Mouse (Mus musculus): ENCODE measurements at regions not wholly inside any gene's neighbourhood (a gene's known extent, or its start where the extent isn't known, plus 50 kb on each side); places are given as distances from the start of the nearest gene placed in this dataset.

GRCm38 (mm10) chrX:21360771-21361667 is 123.3 kb upstream of the Agtr2 start:
- TF ChIP-seq CTCF (IDR thresholded peaks at IDR 0.05; ENCODE audit: low read depth) (no peak), EP300 (IDR thresholded peaks at IDR 0.05; ENCODE audit: low read depth) (no peak)
